In the genomic region with DNA sequence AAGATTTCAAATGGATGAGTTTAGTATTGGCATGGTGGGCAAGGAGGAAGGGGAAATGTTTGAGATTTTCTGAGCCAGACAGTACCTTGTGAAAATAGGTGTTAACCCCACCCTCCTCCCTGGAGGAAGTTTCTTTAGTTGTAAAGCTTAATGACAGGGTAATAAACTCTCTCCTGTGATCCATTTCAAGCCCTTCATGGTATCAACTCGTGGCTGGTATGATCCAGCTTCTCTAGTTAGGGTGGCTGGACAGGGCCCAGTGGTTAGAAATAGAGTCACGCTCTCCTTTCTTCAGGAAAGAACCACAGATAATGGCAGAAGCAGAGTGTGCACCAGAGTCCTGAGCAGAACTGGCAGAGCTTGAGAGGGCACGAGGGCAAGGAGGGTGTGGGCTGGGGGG, we compare ENCODE assay signal across 27 mouse cellular contexts. TPM values are rescaled to one million over a fixed set of nuclear protein-coding genes. Genes with fewer than 3 reads are reported as not detected.
DNase-seq lines count a peak whose midpoint lies in the region; ATAC-seq and TF ChIP-seq lines count a peak whose summit lies in the region.
"Had no signal": no experiment of that assay in that cellular context is flagged by ENCODE, and none has a peak within 500 bp of the region (broad histone marks: within the 10 kb centered on the region; RNA-seq: fewer than 3 reads in every experiment).

No protein-coding gene starts in this region.

- no peak overlapping the region for H3K4me3 ChIP-seq in heart, embryonic 10.5 days
- no peak overlapping the region for H3K4me3 ChIP-seq in intestine, embryonic 15.5 days (replicated peaks)
- H3K4me3 ChIP-seq in intestine, postnatal 0 days (ENCODE audit: low read depth, low read length) = no peak overlapping the region
- H3K4me3 ChIP-seq: embryonic facial prominence, embryonic 10.5 days; embryonic facial prominence, embryonic 13.5 days; erythroblast, embryonic 14.5 days; forebrain, embryonic 12.5 days; forebrain, embryonic 15.5 days; heart, embryonic 12.5 days; heart, embryonic 15.5 days had no signal

- peak overlapping the region; percentile 37; the same call in 1 of the 2 replicates for H3K27ac ChIP-seq in heart, embryonic 10.5 days
- H3K27ac ChIP-seq in intestine, embryonic 15.5 days = peak overlapping the region; percentile 17; the same call in 1 of the 2 replicates
- H3K27ac ChIP-seq in intestine, postnatal 0 days (ENCODE audit: low read depth, low read length) = no peak overlapping the region
- H3K27ac ChIP-seq: embryonic facial prominence, embryonic 10.5 days; embryonic facial prominence, embryonic 13.5 days; forebrain, embryonic 12.5 days; forebrain, embryonic 15.5 days; heart, embryonic 15.5 days; hindbrain, embryonic 14.5 days; hindbrain, postnatal 0 days had no signal

- H3K4me1 ChIP-seq in heart, embryonic 10.5 days = peaks cover 54% of the 10 kb centered on the region
- H3K4me1 ChIP-seq in intestine, embryonic 15.5 days (replicated peaks) = peaks cover 29% of the 10 kb centered on the region
- H3K4me1 ChIP-seq in intestine, postnatal 0 days (replicated peaks; ENCODE audit: control insufficient read depth, insufficient read depth, low read length) = 0 out of 2 replicates have a peak, but pooled peaks cover 12% of the 10 kb centered on the region

- TF ChIP-seq CTCF in intestine, postnatal 0 days (IDR thresholded peaks at IDR 0.05; ENCODE audit: low read depth) = no peak

- no peak overlapping the region for H3K4me2 ChIP-seq in intestine, embryonic 15.5 days (replicated peaks)
- H3K4me2 ChIP-seq in intestine, postnatal 0 days (replicated peaks; ENCODE audit: low read depth) = no peak overlapping the region
- H3K4me2 ChIP-seq: embryonic facial prominence, embryonic 13.5 days; forebrain, embryonic 12.5 days; forebrain, embryonic 15.5 days; heart, embryonic 12.5 days; heart, embryonic 15.5 days; hindbrain, embryonic 14.5 days had no signal

- H3K9me3 ChIP-seq in heart, embryonic 10.5 days = no peaks in the 10 kb centered on the region
- H3K9me3 ChIP-seq in intestine, embryonic 15.5 days = no peaks in the 10 kb centered on the region
- no peaks in the 10 kb centered on the region for H3K9me3 ChIP-seq in intestine, postnatal 0 days (ENCODE audit: control insufficient read depth)
- H3K9me3 ChIP-seq: embryonic facial prominence, embryonic 10.5 days; embryonic facial prominence, embryonic 13.5 days; forebrain, embryonic 12.5 days; forebrain, embryonic 15.5 days; heart, embryonic 12.5 days; heart, embryonic 15.5 days had no signal

- H3K27me3 ChIP-seq in heart, embryonic 10.5 days (ENCODE audit: insufficient read depth, poor library complexity, severe bottlenecking) = no peaks in the 10 kb centered on the region
- H3K27me3 ChIP-seq in intestine, embryonic 15.5 days (replicated peaks) = no peaks in the 10 kb centered on the region
- no peaks in the 10 kb centered on the region for H3K27me3 ChIP-seq in intestine, postnatal 0 days (replicated peaks; ENCODE audit: control insufficient read depth, insufficient read depth, low read length)
- H3K27me3 ChIP-seq: forebrain, embryonic 15.5 days; heart, embryonic 12.5 days; heart, embryonic 15.5 days had no signal

- WGBS in heart, embryonic 10.5 days = 73% methylated on average over 3 of the region's 3 CpGs
- WGBS in intestine, embryonic 15.5 days = 36% methylated on average over 3 of the region's 3 CpGs
- WGBS in intestine, postnatal 0 days = 31% methylated on average over 3 of the region's 3 CpGs

- DNase-seq in heart, embryonic 10.5 days (ENCODE audit: low spot score) = no peak
- DNase-seq in heart, postnatal 10 days = no peak
- DNase-seq in embryo, embryonic 10.5 days (ENCODE audit: low spot score) = no peak
- no peak for DNase-seq in urinary bladder, postnatal 10 days (ENCODE audit: low spot score)
- DNase-seq: adrenal gland, adult 2 months; adrenal gland, postnatal 14 days; cerebellum, adult 11 months; cerebellum, adult 2 months; cerebellum, adult 9-11 months; cerebellum, postnatal 25 days; embryo, embryonic 11 days; gastrocnemius, postnatal 10 days; heart, postnatal 14 days; heart, postnatal 4 days had no signal

- no peak overlapping the region for H3K9ac ChIP-seq in intestine, embryonic 15.5 days
- no peak overlapping the region for H3K9ac ChIP-seq in intestine, postnatal 0 days (ENCODE audit: low read depth, low read length)
- H3K9ac ChIP-seq: embryonic facial prominence, embryonic 13.5 days; forebrain, embryonic 12.5 days; forebrain, embryonic 15.5 days; heart, embryonic 12.5 days; heart, embryonic 15.5 days; hindbrain, embryonic 14.5 days had no signal

- peak; percentile 79 for ATAC-seq in intestine, embryonic 15.5 days
- ATAC-seq in intestine, postnatal 0 days = peak; percentile 79
- ATAC-seq: CD4-positive, CD25-positive, alpha-beta regulatory T cell, adult 4 months; forebrain, embryonic 15.5 days; hindbrain, postnatal 0 days; inflammation-experienced regulatory T-cells, adult 6 months had no signal

- H3K36me3 ChIP-seq in heart, embryonic 10.5 days = no peaks in the 10 kb centered on the region
- no peaks in the 10 kb centered on the region for H3K36me3 ChIP-seq in intestine, embryonic 15.5 days
- H3K36me3 ChIP-seq in intestine, postnatal 0 days (ENCODE audit: control insufficient read depth, insufficient read depth) = no peaks in the 10 kb centered on the region
- H3K36me3 ChIP-seq: embryonic facial prominence, embryonic 10.5 days; embryonic facial prominence, embryonic 13.5 days; forebrain, embryonic 12.5 days; forebrain, embryonic 15.5 days; heart, embryonic 12.5 days; heart, embryonic 15.5 days had no signal

- intact Hi-C loops in heart, postnatal 10 days (cut with DNase I) = loop anchor here (5.0 kb wide), 1 partner anchor 46 kb away; no protein-coding TSS in a partner anchor

RNA-seq across cellular contexts. Expression of gene Plekha6, which starts 57.4 kb away (rescaled TPM):
- polyA plus RNA-seq in heart, embryonic 10.5 days (2016; fragmentation: Nextera tagmentation; extraction: Ambion mirVana) = 13.5 and 14.2 TPM in 2 replicates
- total RNA-seq in heart, postnatal 10 days (2021) = 10 to 100 TPM; 58.1 to 68.9 TPM
- 13.7 and 15.3 TPM in 2 replicates for polyA plus RNA-seq in intestine, embryonic 15.5 days (2015; fragmentation: Nextera tagmentation; extraction: Ambion mirVana)
- 7.5 and 8.0 TPM in 2 replicates for polyA plus RNA-seq in intestine, postnatal 0 days (2015; fragmentation: Nextera tagmentation; extraction: Ambion mirVana)
- polyA plus RNA-seq: CD4-positive, CD25-positive, alpha-beta regulatory T cell, adult 4 months had no signal
